ENCODE assay signal across 8 mouse cellular contexts in the genomic region with DNA sequence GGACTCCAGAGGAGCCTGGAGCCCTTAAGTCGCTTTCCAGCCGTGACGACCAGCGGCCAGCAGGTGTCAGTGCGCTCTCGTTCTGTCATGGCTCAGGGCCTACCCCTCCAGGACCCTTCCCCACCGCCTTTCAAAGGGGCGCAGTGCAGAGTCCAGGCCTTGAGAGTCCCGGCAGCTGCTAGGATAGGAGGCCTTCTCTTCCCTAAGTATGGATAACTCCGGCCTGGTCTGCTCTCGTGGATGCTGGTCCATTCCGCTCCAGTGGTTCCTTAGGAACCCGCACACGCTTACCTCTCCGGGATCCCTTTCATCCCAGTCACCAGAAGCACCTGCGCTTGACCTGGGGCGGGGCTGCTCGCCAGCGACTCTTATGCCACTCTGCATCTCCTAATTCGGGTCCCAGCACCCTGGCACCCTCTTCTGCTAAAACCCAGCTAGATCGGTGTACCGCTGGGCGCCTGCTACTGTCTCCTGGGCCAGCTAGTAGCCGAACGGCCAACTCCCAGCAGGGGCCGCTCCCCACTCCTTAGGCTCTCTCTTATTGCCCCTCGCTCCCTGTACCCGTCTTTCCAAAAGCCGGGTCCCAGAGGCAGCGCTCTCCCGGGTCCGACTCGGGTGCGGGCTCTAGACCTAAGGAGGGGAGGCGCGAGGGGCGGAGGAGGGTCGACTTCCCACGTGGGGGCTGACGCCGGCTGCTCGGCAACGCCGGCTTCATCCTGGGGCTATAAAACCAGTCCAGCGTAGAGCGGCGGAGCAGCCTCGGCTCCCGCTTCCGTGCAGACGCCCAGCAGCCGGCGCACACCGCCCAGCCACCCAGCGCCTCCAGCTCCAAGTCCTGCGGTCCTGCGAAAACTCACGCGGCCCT. TPM values are rescaled to one million over a fixed set of nuclear protein-coding genes. Genes with fewer than 3 reads are reported as not detected.
DNase-seq lines count a peak whose midpoint lies in the region; ATAC-seq lines count a peak whose summit lies in the region.

No protein-coding gene starts in this region.

- peak overlapping the region; percentile 45 for H3K4me3 ChIP-seq in midbrain, embryonic 12.5 days
- H3K4me3 ChIP-seq in stomach, embryonic 14.5 days (ENCODE audit: low read depth, low read length) = peak overlapping the region; percentile 55

- under 1% methylated on average over 58 of the region's 59 CpGs for WGBS in midbrain, embryonic 12.5 days
- WGBS in stomach, embryonic 14.5 days = under 1% methylated on average over 58 of the region's 59 CpGs

- H3K4me2 ChIP-seq in midbrain, embryonic 12.5 days (replicated peaks) = peak overlapping the region; percentile 85
- H3K4me2 ChIP-seq in stomach, embryonic 14.5 days (replicated peaks; ENCODE audit: low read depth, low read length) = peak overlapping the region; percentile 99

- H3K27me3 ChIP-seq in midbrain, embryonic 12.5 days = peaks cover 51% of the 10 kb centered on the region
- H3K27me3 ChIP-seq in stomach, embryonic 14.5 days (ENCODE audit: control insufficient read depth, insufficient read depth, low read length) = peaks cover 8% of the 10 kb centered on the region; the same call in 1 of the 2 replicates

- peak overlapping the region; percentile 48 for H3K9ac ChIP-seq in midbrain, embryonic 12.5 days (replicated peaks)
- peak overlapping the region; percentile 22; the same call in 1 of the 2 replicates for H3K9ac ChIP-seq in stomach, embryonic 14.5 days (replicated peaks; ENCODE audit: low read depth, low read length)

- no peaks in the 10 kb centered on the region for H3K9me3 ChIP-seq in midbrain, embryonic 12.5 days
- H3K9me3 ChIP-seq in stomach, embryonic 14.5 days (ENCODE audit: control insufficient read depth, low read depth, low read length) = no peaks in the 10 kb centered on the region

- DNase-seq in spleen, adult 18-20 months = peak; percentile 12 to 40
- no peak for DNase-seq in spleen, postnatal 14 days (ENCODE audit: low spot score in 2 of 2)
- peak; percentile 94 for DNase-seq in embryo, embryonic 10.5 days (ENCODE audit: low spot score)
- peak; percentile 37 to 51 for DNase-seq in gastrocnemius, postnatal 4 days (ENCODE audit: low spot score in 2 of 2)
- DNase-seq in kidney, adult 11 months = peak; percentile 29
- peak; percentile 88 for DNase-seq in left cerebral cortex, postnatal 4 days

- peaks cover 28% of the 10 kb centered on the region for H3K4me1 ChIP-seq in midbrain, embryonic 12.5 days
- H3K4me1 ChIP-seq in stomach, embryonic 14.5 days (ENCODE audit: control insufficient read depth, insufficient read depth, low read length) = peaks cover 32% of the 10 kb centered on the region

- intact Hi-C loops in left cerebral cortex, postnatal 4 days (cut with DNase I) = loop anchor here (2.0 to 10.0 kb wide), 3 partner anchors 493 to 1160 kb away; no protein-coding TSS in a partner anchor

- H3K36me3 ChIP-seq in midbrain, embryonic 12.5 days = no peaks in the 10 kb centered on the region
- no peaks in the 10 kb centered on the region for H3K36me3 ChIP-seq in stomach, embryonic 14.5 days (ENCODE audit: control insufficient read depth, insufficient read depth, low read length)

- ATAC-seq in midbrain, embryonic 12.5 days (ENCODE audit: low FRiP score, low read depth) = peak; percentile 91
- peak; percentile 59 for ATAC-seq in stomach, embryonic 14.5 days (ENCODE audit: insufficient number of reproducible peaks, insufficient read depth, low FRiP score, low read depth)

- H3K27ac ChIP-seq in midbrain, embryonic 12.5 days (replicated peaks) = 0 out of 2 replicates have a peak overlapping the region, but pooled peaks have one; percentile 8
- H3K27ac ChIP-seq in stomach, embryonic 14.5 days (ENCODE audit: low read length) = no peak overlapping the region; the same call in 1 of the 2 replicates

RNA-seq across cellular contexts. Expression of gene Adra2a, which starts 0.8 kb away (rescaled TPM):
- total RNA-seq in gastrocnemius, postnatal 4 days (2021) = 1 to 10 TPM; 1.6 to 2.0 TPM
- total RNA-seq in left cerebral cortex, postnatal 4 days (2021) = 10 to 100 TPM; 19.7 to 21.6 TPM
- 2.3 and 3.1 TPM in 2 replicates for polyA plus RNA-seq in midbrain, embryonic 12.5 days (2016; fragmentation: Nextera tagmentation; extraction: Ambion mirVana)
- 0.48 and 0.78 TPM in 2 replicates for polyA plus RNA-seq in stomach, embryonic 14.5 days (2014; fragmentation: Nextera tagmentation; extraction: Ambion mirVana)

Comparison
In these comparisons a context has a peak if more than half of its experiments do, and no peak if none do; other contexts are left out.
1. DNase-seq: peak in spleen, adult 18-20 months (2 of 2), embryo, embryonic 10.5 days (single experiment), gastrocnemius, postnatal 4 days (2 of 2), kidney, adult 11 months (single experiment) and left cerebral cortex, postnatal 4 days (single experiment); none in spleen, postnatal 14 days (0 of 2).
2. RNA of gene Adra2a, which starts 0.8 kb away (total RNA-seq): 19.7 to 21.6 TPM in left cerebral cortex, postnatal 4 days; 1.6 to 2.0 TPM in gastrocnemius, postnatal 4 days; every median in the first group is over 4 times any median in the second.